Mouse (Mus musculus) urinary bladder, postnatal 25 days (tissue): Measurements from ENCODE around the gene Csnk1d.

Experiments used
- DNase-seq: peaks from one replicate; pipeline ENCODE4 v3.0.0; 2022; ENCODE audit warnings: low spot score

Csnk1d gene

DNA sequence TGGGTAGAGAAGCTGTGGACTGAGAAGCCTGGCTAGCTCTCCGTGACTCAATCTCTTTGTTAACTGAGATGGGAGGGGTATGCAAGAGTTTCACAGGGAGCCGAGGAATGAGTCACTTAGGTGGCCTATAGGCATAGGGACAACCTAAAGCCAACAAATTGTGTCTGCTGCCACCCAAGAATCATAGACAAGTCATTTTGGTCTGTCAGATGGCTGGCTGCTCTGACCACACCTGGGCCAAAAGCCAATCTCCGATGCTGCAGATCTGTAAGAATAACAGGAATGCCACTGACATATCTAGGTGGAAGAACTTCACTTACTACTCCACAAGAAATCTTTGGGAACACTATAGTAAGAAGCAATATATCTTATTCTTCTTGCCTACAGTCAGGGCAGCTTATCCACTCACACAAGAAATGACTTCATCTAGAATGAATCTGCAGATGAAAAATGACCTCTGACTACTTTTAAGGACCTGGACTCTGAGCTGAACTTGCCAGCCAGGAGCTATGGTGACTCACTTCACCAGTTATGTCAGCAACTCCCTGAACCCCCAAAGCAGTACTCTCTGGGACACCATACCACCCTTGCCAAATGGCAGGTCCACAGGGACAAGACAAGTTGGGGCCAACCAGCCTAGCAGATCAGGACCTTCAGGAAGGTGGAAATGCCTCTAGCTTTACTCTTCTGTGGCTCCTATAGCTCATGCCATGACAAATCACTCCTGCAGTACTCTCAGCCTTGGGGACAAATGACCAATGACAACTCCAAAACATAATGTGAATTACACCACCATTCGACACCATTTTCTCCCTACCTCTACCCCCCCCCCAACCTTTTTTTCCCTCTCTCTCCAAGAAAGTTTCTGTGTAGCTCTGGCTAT is 6.4 kb downstream of the Csnk1d start:
- DNase-seq, result no peak

DNA sequence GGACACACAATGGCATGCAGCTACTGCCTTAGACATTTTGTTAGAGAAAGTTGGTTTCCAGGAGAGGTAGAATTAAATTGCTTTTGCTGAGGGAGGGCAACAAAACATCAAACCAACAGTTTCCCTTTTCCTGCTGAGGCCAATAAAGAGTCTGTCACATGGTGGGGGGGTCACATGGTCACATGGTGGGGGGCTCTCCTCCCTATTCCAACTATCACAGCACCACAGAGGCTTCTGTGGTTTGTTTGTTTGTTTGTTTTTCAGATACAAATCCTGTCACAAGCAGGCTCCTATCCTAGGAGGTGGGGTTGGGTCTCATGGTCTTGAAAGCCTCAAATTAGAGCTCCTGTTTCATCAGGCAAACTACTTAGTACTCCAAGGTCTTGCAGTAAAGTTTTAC is 8.7 kb downstream of the Csnk1d start:
- no peak for DNase-seq

DNA sequence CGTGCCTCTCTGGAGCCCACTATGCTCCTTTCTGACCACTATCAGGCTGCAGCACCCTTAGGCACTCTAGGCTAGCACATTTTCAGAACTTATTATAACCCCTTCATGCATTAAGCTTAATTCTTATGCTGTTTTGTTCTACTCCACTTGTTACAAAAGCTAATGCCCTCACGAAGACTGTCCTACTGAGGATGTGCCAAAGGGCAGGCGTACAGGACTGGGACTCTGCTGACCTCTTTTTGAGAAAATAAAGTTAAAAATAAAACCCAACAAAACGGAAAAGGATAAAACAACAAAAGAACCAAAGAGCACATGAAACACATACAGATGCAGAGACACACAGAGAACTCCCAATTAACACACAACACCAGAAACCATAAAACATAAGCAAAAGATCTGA is 9.5 kb downstream of the Csnk1d start:
- DNase-seq, result no peak

DNA sequence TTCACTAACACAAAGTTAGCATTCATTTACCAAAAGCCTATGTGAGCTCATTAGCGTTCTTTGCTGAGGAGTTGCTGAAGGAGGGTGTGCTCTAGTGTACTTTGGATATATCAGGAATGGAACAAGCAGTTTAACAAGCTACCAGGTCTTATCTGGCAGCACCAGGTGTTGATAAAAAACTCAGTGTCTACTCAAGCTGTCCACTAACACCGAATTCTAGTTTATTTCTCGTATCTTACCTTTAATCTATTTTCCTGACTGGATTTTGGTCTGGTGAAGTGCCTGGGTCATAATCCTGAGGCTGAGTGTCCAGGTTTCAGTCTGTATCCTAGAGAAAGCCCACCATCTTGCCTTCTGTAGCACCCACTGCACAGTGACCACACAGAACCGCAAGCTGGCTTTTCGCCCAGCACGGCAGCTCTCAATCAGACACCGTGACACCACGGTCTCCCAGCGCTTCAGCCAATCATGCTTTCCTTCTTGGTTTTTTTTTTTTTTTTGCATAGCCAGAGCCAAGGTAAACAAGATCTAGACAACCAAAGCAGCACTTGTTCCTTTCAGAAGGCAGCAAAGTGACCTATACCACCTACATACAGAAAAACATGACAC is 10.6 kb downstream of the Csnk1d start:
- DNase-seq, result no peak

DNA sequence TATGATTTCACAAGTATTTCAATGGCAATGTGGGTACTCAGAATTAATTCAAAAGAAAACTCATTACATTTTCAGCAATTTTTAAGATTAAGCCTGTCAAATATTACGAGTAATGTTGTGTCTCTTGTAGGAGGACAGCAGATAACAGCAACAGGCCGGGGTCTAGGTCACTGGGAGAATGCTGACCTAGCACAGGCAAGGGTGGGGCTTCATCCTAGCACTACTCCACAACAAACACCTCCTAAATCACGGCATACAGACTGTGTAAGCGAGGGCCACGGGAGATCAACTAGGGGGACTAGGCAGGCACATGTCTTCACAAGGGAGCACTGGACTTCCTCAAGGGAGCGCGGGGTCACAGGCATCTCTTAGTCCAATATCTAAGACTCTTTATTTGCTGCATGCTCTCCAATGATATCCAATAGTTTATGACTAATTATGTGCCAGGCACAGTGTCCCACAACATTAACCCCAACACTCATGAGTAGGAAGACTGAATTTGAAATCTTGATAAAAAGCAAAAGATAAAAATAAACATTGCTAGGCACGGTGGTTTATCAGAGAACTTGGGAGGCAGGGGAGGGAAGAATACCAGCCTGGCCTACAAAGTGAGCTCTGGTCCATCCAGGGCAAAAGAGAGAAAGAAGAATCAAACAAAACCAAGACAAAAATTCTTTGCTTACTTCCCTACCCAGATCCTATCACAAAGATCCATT is 11.3 kb downstream of the Csnk1d start:
- no peak for DNase-seq

DNA sequence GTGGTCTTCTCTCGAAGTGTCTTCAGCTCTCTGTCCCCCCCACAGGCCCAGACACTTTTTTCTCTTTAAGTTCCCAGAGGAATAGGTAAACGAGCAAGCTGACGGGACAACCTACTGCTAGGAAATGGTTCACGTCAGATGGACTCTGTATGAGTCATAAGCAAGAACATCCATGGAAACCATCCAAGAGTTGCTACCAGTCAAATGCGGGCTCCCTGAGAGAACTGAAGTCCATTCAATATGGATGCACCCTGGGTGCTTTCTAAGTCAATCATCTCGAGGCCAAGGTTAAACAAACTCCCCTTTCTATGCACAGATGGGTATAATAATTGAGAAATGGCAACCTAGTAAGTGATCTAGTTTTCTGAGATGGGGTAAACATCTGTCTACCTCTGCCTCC is 17.8 kb downstream of the Csnk1d start:
- no peak for DNase-seq

DNA sequence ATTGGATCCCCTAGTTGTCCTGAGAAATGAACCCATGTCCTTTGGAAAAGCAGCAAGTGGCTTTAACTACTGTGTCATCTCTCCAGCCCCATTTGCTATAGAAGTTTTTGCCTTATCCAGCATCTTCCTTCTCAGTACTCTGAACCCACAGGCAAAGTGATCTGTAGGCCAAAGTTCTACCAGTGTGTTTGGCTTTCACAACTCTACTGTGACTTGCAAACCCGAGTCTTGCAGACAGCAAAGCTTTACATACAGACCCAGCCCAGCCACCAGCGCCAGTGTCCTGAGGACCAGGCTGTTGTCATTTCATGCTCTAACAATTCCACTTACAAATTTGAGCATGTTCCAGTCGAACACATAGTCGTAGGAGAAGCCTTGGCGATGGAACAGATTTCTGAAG is 19.9 kb downstream of the Csnk1d start:
- DNase-seq, result no peak

DNA sequence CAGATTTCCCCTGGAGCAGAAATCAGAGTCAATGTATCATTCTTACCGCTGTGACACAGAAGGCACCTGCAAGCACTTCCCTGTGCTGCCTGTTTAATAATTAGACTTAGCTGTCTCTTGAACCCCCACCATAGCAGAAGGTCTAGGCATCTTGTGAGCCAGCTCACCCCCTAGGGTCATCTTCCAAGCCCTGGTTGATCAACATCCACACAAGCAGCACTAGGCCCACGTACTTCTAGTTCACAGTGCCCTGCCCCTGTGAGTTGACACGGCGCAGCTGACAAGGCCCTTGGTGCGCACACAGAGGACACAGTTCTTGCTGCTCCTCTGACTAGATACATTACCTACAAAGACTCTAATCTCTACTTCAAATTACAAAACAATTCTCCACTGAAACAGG is 21.4 kb downstream of the Csnk1d start:
- DNase-seq, result no peak

DNA sequence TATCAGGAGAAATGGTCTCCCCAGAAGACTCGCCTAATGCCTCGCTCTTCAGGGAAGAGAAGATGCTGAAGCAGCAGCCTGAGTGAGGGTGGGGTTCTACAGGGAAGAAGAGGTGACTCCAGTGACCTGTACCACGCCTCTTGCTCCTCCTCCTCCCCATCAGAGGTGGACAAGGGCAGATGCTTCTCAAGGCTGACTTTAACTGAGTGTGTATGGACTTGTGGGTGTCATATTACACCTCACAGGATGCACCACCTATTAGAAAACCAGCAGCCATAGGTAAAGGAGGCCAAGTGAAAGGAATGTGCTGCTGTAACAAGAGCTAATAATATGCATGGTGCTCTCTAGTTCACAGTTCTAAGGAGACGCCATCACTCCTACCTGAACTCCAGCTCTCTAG is 25.5 kb downstream of the Csnk1d start:
- no peak for DNase-seq

DNA sequence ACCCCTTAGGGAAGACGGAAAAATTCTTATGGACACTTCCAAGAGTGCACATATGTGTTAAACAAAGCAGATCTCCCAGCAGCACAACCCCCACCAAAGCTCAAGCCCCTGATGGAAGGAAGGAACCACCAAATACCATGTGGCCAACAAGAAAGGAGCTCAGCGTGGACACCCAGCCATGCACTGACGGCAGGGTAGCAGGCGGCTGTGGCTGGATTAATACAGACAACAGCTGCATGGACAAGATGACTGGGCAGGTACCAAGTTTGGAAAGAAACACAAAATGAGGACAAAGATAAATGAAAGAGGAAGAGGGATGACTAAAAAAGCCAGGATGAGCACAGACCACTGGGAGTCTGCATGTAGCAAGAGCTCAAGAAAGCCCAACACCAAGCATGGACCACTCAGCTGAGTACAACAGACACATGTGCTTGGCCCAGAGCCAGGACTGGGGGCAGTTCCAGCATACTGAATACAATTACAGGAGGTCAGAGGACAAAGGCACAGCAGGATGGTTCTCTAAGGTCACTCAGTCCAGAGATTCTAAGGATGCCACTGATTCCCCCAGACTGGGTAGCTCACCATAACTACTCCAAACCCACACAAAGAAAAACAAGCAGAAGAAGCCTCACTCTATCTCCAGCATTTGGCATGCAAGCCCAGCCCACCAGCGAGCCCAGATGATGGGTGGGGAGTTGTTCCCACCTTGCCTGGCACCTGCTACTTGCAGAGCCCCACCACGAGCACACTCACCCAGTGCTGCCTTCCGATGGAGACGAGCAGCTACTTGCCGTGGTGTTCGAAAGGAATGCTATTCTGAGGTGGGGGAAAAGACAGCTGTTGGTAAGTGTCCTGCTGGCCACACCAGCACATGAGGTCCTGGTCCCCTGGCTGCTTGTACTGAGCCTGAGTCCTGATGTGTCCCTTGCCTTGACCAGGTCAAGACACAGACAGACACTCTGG is 26.7 kb downstream of the Csnk1d start:
- no peak for DNase-seq

DNA sequence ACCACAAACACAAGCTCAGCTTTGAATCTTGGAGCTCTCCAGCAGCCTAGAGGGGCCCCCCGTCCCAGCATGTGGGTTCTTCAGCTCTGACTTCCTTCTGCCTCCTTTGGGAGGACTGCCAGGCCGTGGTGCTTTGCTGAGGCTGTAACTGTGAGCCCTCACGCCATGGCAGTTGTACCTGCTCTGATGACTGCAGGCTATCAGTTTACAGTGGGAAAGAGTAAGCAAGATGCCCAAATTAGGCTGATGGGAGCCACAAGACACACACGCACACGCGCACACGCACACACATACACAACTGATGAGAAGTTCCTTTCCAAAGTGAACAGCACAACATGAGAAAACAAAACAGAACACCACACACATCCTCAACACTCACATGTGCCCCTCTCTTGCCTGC is 28.2 kb downstream of the Csnk1d start:
- DNase-seq, result no peak

DNA sequence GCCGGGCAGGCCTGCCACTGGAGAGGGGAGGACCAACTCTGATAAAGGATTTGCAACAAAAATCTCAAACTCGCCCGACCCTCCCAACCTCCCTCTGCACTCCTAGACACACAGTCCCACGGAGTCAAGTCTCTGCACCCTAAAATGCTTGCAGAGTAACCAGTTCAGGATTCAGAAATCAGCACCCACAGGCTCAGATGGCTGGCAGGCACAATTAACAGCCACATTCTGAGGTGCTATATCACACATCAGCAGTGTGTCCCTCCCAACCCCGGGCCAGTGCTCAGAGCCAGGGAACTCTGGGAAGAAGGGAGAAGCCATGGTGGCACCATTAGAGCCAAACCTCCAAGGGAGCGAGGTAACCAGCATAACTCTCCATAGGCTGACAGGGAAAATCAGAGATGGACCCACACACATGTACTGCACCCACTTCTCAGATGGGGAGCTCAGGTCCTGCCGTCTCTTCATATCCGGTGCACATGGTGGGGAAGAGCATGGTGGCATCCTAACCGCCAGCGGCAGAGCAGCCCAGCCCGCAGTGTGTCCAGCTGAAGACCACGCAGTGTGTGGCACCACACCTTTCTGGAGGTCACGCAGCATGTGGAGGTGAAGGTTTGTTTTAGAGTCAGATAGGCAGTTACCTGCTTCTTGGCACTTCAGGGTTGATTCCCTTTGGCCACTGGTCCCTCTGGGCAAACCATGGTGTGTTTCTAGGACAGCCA is 28.9 kb downstream of the Csnk1d start:
- DNase-seq, result no peak

DNA sequence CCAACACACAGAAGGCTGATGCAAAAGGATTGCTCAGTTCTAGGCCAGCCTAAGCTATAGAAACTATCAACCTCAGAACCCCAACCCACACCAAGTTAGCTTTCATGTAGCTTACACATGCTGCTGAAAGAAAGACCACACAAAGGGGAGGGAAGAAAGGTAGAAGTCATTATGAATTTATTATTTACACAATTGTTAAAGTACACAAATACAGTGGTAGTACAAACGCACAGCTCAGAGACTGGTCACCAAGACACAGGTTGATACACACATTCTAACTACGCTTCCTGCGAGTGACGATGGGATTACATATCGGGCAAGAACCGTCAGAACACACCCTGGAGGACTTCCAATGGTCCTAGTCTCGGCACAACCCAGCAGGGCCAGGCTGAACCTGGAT is 29.5 kb downstream of the Csnk1d start:
- no peak for DNase-seq

DNA sequence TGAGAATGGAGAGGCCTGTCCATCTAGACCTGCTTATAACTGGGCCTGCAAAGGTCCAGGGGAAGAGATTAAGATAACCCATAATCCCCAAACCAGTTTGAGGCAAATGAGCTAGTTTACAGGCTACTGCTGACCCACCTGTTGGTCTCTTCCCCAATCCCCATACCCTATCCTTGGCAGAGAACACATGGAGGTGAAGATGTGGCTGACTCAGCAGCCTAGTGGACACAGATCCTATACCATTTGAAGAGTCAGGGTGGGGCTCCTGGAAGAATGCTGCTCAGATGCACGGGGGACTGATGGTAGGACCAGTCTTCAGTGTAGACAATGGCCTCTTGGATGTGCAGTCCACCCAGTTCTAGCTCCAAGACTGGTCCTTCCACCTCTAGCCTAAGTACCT is 30.9 kb downstream of the Csnk1d start:
- no peak for DNase-seq

DNA sequence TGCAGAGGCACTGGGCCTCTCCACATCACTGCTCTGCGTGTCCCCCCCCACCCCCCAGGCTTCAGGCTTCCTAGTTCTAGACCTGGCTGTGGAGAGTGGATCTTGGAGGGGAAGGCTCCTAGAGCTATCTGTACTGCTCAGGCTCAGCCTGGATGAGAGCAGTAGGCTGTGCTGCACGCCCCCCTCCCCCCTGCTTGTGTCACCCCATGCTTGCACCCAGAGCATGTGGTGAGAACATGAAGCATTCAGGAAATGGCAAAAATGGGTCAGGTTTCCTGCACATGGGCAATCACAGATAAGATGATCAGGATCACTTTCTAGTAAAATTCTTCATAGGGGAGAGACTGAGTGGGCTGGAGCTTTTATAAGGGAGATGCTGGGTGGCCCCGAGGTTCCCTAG is 31.6 kb downstream of the Csnk1d start:
- no peak for DNase-seq

DNA sequence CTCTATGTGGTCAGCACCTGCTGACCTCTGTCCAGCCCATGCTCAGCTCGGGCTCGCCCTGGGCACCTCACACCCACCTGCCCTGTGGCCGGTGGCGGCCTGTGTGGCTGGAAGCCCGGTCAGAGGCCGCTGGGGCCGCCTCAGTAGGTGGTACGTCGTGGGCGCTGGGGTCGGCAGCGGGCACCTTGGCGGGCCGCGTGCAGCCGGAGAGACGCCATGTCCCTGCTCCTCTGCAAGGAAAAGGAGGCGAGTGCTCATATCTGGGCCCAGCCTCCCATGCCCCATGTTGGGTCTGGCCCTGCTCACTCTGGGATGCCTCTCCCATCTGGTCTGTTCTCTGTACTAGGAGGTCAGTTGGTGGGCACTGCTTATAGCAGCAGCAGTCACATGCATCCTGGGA is 32.1 kb downstream of the Csnk1d start:
- no peak for DNase-seq

DNA sequence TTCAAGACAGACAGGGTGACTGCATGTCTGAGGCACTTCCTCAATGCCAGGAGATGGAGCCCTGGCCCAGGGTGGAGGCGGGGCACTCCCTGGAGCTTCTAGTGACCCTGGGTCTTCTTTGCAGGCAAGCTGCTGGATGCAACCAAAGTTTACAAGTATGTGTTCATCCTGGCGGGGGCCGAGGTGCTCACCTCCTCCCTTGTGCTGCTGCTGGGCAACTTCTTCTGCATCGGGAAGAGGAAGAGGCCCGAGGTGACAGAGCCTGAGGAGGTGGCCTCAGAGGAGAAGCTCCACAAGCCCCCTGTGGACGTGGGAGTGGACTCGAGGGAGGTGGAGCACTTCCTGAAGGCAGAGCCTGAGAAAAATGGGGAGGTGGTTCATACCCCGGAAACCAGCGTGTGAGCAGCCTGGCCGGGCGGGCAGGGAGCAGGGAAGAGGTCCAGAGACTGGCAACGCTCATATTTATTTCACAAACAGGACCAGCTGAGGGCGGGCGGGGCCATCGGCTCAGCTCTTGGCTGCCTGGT is 33.3 kb downstream of the Csnk1d start:
- no peak for DNase-seq

DNA sequence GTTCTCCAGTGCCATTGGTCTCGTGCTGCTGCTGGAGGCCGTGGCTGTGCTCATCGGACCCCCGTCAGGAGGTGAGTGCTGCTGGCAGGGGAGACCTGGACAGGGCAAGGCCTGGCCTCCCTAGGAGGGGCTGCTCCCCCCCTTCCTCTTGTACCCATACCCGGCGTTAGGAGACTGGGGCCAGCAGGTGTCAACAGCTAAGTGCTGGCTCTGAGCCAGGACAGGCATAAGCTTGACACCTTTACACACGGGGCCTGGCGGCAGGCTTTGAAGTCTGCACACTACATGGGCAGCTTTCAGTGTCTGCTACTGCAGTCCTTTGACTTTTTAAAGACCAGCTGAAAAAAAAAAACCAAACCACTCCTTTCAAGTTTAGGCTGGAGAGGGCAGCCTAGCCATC is 34.1 kb downstream of the Csnk1d start:
- no peak for DNase-seq

DNA sequence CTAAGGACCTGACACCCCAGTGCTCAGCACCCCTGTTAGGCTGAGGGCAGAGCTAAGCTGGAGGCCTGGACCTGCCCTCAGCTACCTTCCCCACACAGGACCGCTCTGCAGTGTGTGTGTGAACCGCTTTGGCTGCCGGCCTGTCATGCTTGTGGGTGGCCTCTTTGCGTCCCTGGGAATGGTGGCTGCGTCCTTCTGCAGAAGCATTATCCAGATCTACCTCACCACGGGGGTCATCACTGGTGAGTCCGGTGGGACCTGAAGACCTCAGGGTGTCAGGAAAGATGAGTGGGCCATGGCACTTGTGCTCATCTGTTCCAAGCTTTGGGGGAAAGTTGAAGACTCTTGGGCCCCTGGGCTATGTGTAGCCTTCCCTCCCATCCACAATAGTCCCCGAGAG is 35.4 kb downstream of the Csnk1d start:
- no peak for DNase-seq

DNA sequence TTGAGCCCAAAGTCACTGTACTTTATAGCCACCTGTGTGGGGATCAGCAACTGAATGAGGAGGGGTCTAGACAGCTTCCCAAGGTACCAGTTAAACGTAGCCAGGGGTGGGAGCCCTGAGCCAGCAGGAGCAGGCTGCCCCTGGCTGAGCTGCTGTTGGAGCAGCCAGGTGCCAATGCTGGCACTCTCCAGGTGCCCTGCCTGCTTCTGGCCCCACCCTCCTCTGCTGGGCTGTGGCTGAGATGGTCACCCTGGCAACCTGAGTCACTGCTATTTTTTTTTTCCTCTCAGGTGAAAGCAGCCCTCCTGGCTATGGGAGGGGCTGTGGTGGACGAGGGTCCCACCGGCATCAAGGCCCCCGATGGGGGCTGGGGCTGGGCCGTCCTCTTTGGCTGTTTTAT is 36.2 kb downstream of the Csnk1d start:
- DNase-seq, result no peak
